Mouse (Mus musculus) heart, postnatal 0 days (tissue): ENCODE measurements at regions not wholly inside any gene's neighbourhood (a gene's known extent, or its start where the extent isn't known, plus 50 kb on each side); places are given as distances from the start of the nearest gene placed in this dataset.

Source experiments
- ATAC-seq: fragments of 200-750 bp; cut with Nextera tagmentation; 2 replicates; pipeline ENCODE4 v1.8.0; 2017; ENCODE audit warnings: low read depth, moderate number of reproducible peaks, moderate library complexity; ENCODE audit not compliant: insufficient read depth
- DNase-seq: peaks from one replicate; pipeline ENCODE4 v3.0.0-alpha.2; 2016; ENCODE audit warnings: low spot score
- H3K27ac ChIP-seq: fragments of 300-500 bp; sonication (generic); 2 replicates; pipeline ENCODE4 v1.5.1; 2014; ENCODE audit warnings: low read depth, mild to moderate bottlenecking
- H3K27me3 ChIP-seq: fragments of 300-500 bp; sonication (generic); 2 replicates; pipeline ENCODE4 v1.6.1; 2014; ENCODE audit warnings: low read length, mixed read lengths; ENCODE audit not compliant: control insufficient read depth, insufficient read depth
- H3K36me3 ChIP-seq: fragments of 300-500 bp; sonication (generic); replicated peaks from 2 replicates; pipeline ENCODE4 v1.6.1; 2014; ENCODE audit warnings: low read length, mixed read lengths; ENCODE audit not compliant: control insufficient read depth, insufficient read depth
- H3K4me1 ChIP-seq: fragments of 300-500 bp; sonication (generic); 2 replicates; pipeline ENCODE4 v1.6.1; 2014; ENCODE audit warnings: antibody characterized with exemption; ENCODE audit not compliant: control insufficient read depth, insufficient read depth
- H3K4me2 ChIP-seq: fragments of 300-500 bp; sonication (generic); 2 replicates; pipeline ENCODE4 v1.6.1; 2014; ENCODE audit warnings: low read depth, mild to moderate bottlenecking, low read length, moderate library complexity
- H3K4me3 ChIP-seq: fragments of 300-500 bp; sonication (generic); 2 replicates; pipeline ENCODE4 v1.5.1; 2014; ENCODE audit warnings: low read depth, low read length
- H3K9ac ChIP-seq: fragments of 300-500 bp; sonication (generic); replicated peaks from 2 replicates; pipeline ENCODE4 v1.6.1; 2014; ENCODE audit warnings: low read depth, low read length, mixed read lengths
- H3K9me3 ChIP-seq: fragments of 300-500 bp; sonication (generic); replicated peaks from 2 replicates; pipeline ENCODE4 v1.6.1; 2016; ENCODE audit warnings: low read length; ENCODE audit not compliant: control insufficient read depth
- CTCF ChIP-seq: IDR thresholded peaks from 2 replicates; pipeline ENCODE4 v1.5.1; 2016; ENCODE audit warnings: antibody characterized with exemption, control low read depth, low read depth
- EP300 ChIP-seq: IDR thresholded peaks from 2 replicates; pipeline ENCODE4 v1.6.1; 2016; ENCODE audit warnings: antibody characterized with exemption, low read depth
- WGBS: fragments of 180-500 bp; shearing (Covaris S2); extraction: QIAGEN DNeasy Blood & Tissue Kit; methylation state at CpG from one replicate; pipeline ENCODE4 v1.1.7; 2014; 5-methylcytosine and 5-hydroxymethylcytosine counted together

DNA sequence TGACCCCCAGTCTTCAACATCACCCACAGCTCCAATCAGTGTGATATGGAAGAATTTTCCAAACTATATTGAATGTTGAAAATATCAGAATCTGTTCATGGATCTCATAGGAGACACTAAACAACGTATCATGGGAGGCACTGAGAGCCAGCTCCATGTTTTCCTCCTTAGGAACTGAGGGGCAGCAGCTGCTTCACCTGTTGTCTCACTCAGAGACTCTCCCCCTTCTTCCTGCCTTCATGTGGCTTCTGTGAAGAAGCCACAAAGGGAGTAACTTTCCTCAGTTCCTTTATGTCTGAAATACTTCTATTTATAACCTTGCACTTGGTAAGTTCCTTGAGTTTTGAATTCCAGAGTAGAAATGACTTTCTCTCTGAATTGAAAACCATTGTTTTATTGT is 244.6 kb downstream of the Hace1 start:
- no peak overlapping the region for H3K4me3 ChIP-seq
- DNase-seq = no peak
- H3K9ac ChIP-seq = no peak overlapping the region
- no peaks in the 10 kb centered on the region for H3K27me3 ChIP-seq
- no peak overlapping the region for H3K27ac ChIP-seq
- 73% methylated on average over 1 of the region's 1 CpGs for WGBS
- ATAC-seq = no peak
- TF ChIP-seq CTCF (no peak), EP300 (no peak)
- no peaks in the 10 kb centered on the region for H3K9me3 ChIP-seq
- no peaks in the 10 kb centered on the region for H3K36me3 ChIP-seq
- H3K4me2 ChIP-seq = no peak overlapping the region
- H3K4me1 ChIP-seq = no peaks in the 10 kb centered on the region

DNA sequence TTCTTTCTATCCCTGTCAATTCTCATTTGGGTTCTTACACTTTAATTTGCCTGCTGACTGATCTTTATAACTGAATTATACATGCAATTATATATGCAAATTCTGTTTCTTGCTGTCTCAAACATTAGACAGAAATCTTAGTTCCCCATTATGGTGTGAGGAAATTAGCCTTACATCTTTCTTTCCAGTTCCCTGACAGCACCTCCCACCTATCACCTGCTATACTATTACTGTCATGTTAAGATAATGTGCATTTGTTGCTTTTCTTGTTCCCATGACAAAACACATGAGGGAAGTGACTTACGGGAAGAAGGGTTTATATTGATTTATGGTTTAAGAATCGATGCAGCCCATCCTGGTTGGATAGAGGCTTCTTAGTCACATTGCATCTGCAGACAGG is 246.0 kb downstream of the Hace1 start:
- H3K4me2 ChIP-seq = no peak overlapping the region
- H3K9ac ChIP-seq = no peak overlapping the region
- DNase-seq = no peak
- ATAC-seq = no peak
- H3K4me1 ChIP-seq = no peaks in the 10 kb centered on the region
- H3K9me3 ChIP-seq = no peaks in the 10 kb centered on the region
- no peaks in the 10 kb centered on the region for H3K36me3 ChIP-seq
- H3K27ac ChIP-seq = no peak overlapping the region
- no peak overlapping the region for H3K4me3 ChIP-seq
- no peak for TF ChIP-seq EP300
- no peak for TF ChIP-seq CTCF
- no peaks in the 10 kb centered on the region for H3K27me3 ChIP-seq
- 69% methylated on average over 2 of the region's 2 CpGs for WGBS

DNA sequence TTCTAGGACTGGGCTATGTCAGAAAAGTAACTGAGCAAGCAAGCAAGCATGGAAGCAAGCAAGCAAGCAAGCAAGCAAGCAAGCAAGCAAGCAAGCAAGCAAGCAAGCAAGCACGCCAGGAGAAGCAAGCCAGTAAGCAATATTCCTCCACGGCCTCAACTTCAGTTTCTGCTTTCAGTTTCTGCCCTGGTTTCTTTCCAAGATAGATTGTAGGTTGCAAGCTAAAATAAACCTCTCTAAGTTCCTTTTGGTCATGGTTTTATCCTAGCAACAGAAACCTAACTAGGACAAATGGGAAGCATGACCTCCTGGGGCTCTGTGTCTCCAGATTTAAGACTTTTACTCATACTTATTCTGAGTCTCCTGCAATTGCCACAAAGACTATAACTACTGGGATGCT is 271.0 kb downstream of the Hace1 start:
- ATAC-seq (no peak), DNase-seq (no peak)
- no peak overlapping the region for H3K27ac ChIP-seq
- no peaks in the 10 kb centered on the region for H3K27me3 ChIP-seq
- no peaks in the 10 kb centered on the region for H3K4me1 ChIP-seq
- H3K9me3 ChIP-seq = no peaks in the 10 kb centered on the region
- no peak overlapping the region for H3K4me3 ChIP-seq
- no peak overlapping the region for H3K9ac ChIP-seq
- no peak overlapping the region for H3K4me2 ChIP-seq
- WGBS = 79% methylated on average over 2 of the region's 2 CpGs
- TF ChIP-seq EP300 (no peak), CTCF (no peak)
- H3K36me3 ChIP-seq = no peaks in the 10 kb centered on the region

DNA sequence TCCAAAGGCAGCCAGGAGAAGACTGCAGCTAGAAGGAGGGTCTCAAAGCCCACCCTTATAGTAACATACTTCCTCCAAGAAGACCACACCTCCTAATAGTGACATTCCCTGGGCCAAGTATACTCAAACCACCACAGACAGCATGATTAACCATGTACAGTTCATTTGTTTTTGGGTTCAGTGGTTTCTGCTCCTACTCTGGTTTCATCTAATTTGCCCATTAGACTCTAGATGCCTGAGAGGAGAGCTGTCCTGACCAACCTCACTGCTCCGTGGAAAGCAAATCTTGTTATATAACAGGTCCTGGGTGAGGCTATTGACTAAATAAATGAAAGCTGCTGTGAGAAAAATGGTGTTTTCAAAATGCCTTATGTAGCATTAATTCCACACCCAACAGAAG is 272.2 kb downstream of the Hace1 start:
- DNase-seq (no peak), ATAC-seq (no peak)
- no peak for TF ChIP-seq CTCF
- Histone ChIP-seq H3K9ac (no peak overlapping the region), H3K4me3 (no peak overlapping the region), H3K27me3 (no peaks in the 10 kb centered on the region), H3K4me1 (no peaks in the 10 kb centered on the region), H3K4me2 (no peak overlapping the region), H3K27ac (no peak overlapping the region), H3K9me3 (no peaks in the 10 kb centered on the region), H3K36me3 (no peaks in the 10 kb centered on the region)
- 87% methylated on average over 1 of the region's 1 CpGs for WGBS

DNA sequence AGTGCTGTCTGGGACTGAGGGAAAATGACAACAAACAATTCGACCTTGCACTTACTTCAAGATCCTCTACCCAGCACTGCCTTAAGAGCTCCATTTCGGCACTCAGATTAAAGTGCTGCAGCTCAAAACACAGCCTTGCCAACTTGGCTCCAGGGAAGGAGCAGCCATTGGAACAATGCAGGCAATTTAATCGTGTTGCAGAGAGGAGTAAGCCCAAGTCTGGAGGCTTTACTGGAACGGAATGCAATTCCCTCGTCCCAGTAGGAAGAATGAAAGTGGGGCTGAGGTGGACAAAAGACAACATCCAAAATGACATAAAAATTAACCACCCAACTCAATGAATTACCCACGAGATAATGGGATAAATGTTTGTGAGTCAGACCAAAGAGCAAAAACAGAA is 273.0 kb downstream of the Hace1 start:
- no peaks in the 10 kb centered on the region for H3K36me3 ChIP-seq
- no peaks in the 10 kb centered on the region for H3K27me3 ChIP-seq
- H3K9ac ChIP-seq = no peak overlapping the region
- no peak for ATAC-seq
- H3K27ac ChIP-seq = no peak overlapping the region
- no peak overlapping the region for H3K4me3 ChIP-seq
- H3K9me3 ChIP-seq = no peaks in the 10 kb centered on the region
- TF ChIP-seq EP300 = no peak
- TF ChIP-seq CTCF = no peak
- H3K4me1 ChIP-seq = no peaks in the 10 kb centered on the region
- DNase-seq = no peak
- no peak overlapping the region for H3K4me2 ChIP-seq
- 38% methylated on average over 6 of the region's 6 CpGs for WGBS

DNA sequence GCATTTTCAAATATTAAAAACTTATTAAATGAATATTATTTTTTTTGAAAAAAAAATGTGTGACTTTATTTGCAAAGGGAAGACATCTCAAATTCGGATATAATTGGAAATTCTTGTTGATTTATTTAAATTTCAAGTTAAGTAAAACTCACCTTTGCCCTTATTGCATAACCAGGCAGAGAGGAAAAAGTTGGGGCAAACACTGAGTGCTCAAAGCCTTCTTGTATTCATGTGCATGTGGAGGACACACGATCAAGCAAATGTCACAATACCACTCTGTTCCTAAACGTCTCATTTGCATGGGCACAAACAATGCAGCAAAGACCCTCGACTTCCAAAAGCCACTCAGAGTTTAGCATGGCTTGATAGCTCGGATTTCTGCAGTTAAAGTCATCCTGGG is 275.1 kb downstream of the Hace1 start:
- H3K9me3 ChIP-seq = no peaks in the 10 kb centered on the region
- H3K9ac ChIP-seq = no peak overlapping the region
- H3K4me3 ChIP-seq = no peak overlapping the region
- no peak for ATAC-seq
- no peak for DNase-seq
- TF ChIP-seq EP300 (no peak), CTCF (no peak)
- 55% methylated on average over 5 of the region's 5 CpGs for WGBS
- no peaks in the 10 kb centered on the region for H3K4me1 ChIP-seq
- H3K27ac ChIP-seq = no peak overlapping the region
- H3K36me3 ChIP-seq = no peaks in the 10 kb centered on the region
- no peak overlapping the region for H3K4me2 ChIP-seq
- no peaks in the 10 kb centered on the region for H3K27me3 ChIP-seq
